Comparison of ENCODE assay signal across 9 mouse cellular contexts in genomic region chr7:97391293-97392078, GRCm38 (mm10). TPM values are rescaled to one million over a fixed set of nuclear protein-coding genes. Genes with fewer than 3 reads are reported as not detected.
DNase-seq lines count a peak whose midpoint lies in the region; ATAC-seq and TF ChIP-seq lines count a peak whose summit lies in the region.
"Had no signal": no experiment of that assay in that cellular context is flagged by ENCODE, and none has a peak within 500 bp of the region (broad histone marks: within the 10 kb centered on the region; RNA-seq: fewer than 3 reads in every experiment).

No protein-coding gene starts in this region.

- H3K9me3 ChIP-seq in forebrain, embryonic 13.5 days (replicated peaks) = no peaks in the 10 kb centered on the region
- H3K9me3 ChIP-seq in neural tube, embryonic 13.5 days = no peaks in the 10 kb centered on the region
- no peaks in the 10 kb centered on the region for H3K9me3 ChIP-seq in intestine, embryonic 15.5 days

- H3K9ac ChIP-seq in forebrain, embryonic 13.5 days = no peak overlapping the region
- no peak overlapping the region for H3K9ac ChIP-seq in neural tube, embryonic 13.5 days
- H3K9ac ChIP-seq in intestine, embryonic 15.5 days = no peak overlapping the region

- no peaks in the 10 kb centered on the region for H3K27me3 ChIP-seq in kidney, adult 2 months (replicated peaks; ENCODE audit: control insufficient read depth, insufficient read depth, low read length)
- H3K27me3 ChIP-seq in forebrain, embryonic 13.5 days = no peaks in the 10 kb centered on the region
- no peaks in the 10 kb centered on the region for H3K27me3 ChIP-seq in neural tube, embryonic 13.5 days
- no peaks in the 10 kb centered on the region for H3K27me3 ChIP-seq in intestine, embryonic 15.5 days (replicated peaks)

- no peak overlapping the region for H3K4me3 ChIP-seq in kidney, adult 2 months (ENCODE audit: insufficient read depth, low read depth, low read length)
- H3K4me3 ChIP-seq in forebrain, embryonic 13.5 days = no peak overlapping the region
- no peak overlapping the region for H3K4me3 ChIP-seq in neural tube, embryonic 13.5 days
- H3K4me3 ChIP-seq in intestine, embryonic 15.5 days (replicated peaks) = no peak overlapping the region

- H3K27ac ChIP-seq in kidney, adult 2 months (ENCODE audit: insufficient read depth, low read depth, low read length) = peak overlapping the region; percentile 24
- H3K27ac ChIP-seq in forebrain, embryonic 13.5 days = peak overlapping the region; percentile 85
- peak overlapping the region; percentile 46; the same call in 1 of the 2 replicates for H3K27ac ChIP-seq in neural tube, embryonic 13.5 days (replicated peaks)
- H3K27ac ChIP-seq in intestine, embryonic 15.5 days = no peak overlapping the region

- no peak for TF ChIP-seq CTCF in kidney, adult 2 months (conservative IDR thresholded peaks at IDR 0.05; ENCODE audit: insufficient read depth, insufficient read length, low read depth, low read length)

- 86% methylated on average over 13 of the region's 13 CpGs for WGBS in kidney, adult 2 months
- WGBS in forebrain, embryonic 13.5 days = 32% methylated on average over 13 of the region's 13 CpGs
- WGBS in neural tube, embryonic 13.5 days = 48% methylated on average over 13 of the region's 13 CpGs
- WGBS in intestine, embryonic 15.5 days = 79% methylated on average over 13 of the region's 13 CpGs

- peak; percentile 95 for ATAC-seq in forebrain, embryonic 13.5 days
- ATAC-seq in neural tube, embryonic 13.5 days (ENCODE audit: low read depth) = peak; percentile 94
- ATAC-seq in intestine, embryonic 15.5 days = no peak
- ATAC-seq in granulocyte monocyte progenitor cell, adult 5-6 weeks (replicated peaks; ENCODE audit: poor library complexity, severe bottlenecking) = no peak

- no peak for TF ChIP-seq POLR2A in kidney, adult 2 months (IDR thresholded peaks at IDR 0.05; ENCODE audit: low read depth, low read length)

- no peaks in the 10 kb centered on the region for H3K4me1 ChIP-seq in kidney, adult 2 months (ENCODE audit: control insufficient read depth, insufficient read depth, low read length)
- H3K4me1 ChIP-seq in forebrain, embryonic 13.5 days = peaks cover 14% of the 10 kb centered on the region; the same call in 1 of the 2 replicates
- peaks cover 12% of the 10 kb centered on the region; the same call in 1 of the 2 replicates for H3K4me1 ChIP-seq in neural tube, embryonic 13.5 days (replicated peaks)
- no peaks in the 10 kb centered on the region for H3K4me1 ChIP-seq in intestine, embryonic 15.5 days (replicated peaks)

- no peak overlapping the region for H3K4me2 ChIP-seq in forebrain, embryonic 13.5 days
- no peak overlapping the region for H3K4me2 ChIP-seq in neural tube, embryonic 13.5 days
- no peak overlapping the region for H3K4me2 ChIP-seq in intestine, embryonic 15.5 days (replicated peaks)

- no peaks in the 10 kb centered on the region for H3K36me3 ChIP-seq in kidney, adult 2 months (ENCODE audit: control insufficient read depth, insufficient read depth, low read length)
- peaks cover 50% of the 10 kb centered on the region for H3K36me3 ChIP-seq in forebrain, embryonic 13.5 days (ENCODE audit: poor library complexity, severe bottlenecking)
- peaks cover 50% of the 10 kb centered on the region for H3K36me3 ChIP-seq in neural tube, embryonic 13.5 days
- peaks cover 29% of the 10 kb centered on the region for H3K36me3 ChIP-seq in intestine, embryonic 15.5 days

- DNase-seq in kidney, adult 2 months = peak; percentile 63
- no peak for DNase-seq in kidney, postnatal 4 days
- DNase-seq in lung, adult 18-20 months = peak; percentile 87 to 92
- DNase-seq in adrenal gland, adult 8-10 months = no peak

RNA-seq across cellular contexts. Expression of gene Ndufc2, which starts 8.3 kb away (rescaled TPM):
- polyA plus RNA-seq in kidney, adult 2 months (2012; rRNA removed) = 300 and 389 TPM in 2 replicates
- 422 and 512 TPM in 2 replicates for polyA plus RNA-seq in forebrain, embryonic 13.5 days (2015; fragmentation: Nextera tagmentation; extraction: Ambion mirVana)
- 431 and 478 TPM in 2 replicates for polyA plus RNA-seq in neural tube, embryonic 13.5 days (2015; fragmentation: Nextera tagmentation; extraction: Ambion mirVana)
- 372 and 444 TPM in 2 replicates for polyA plus RNA-seq in intestine, embryonic 15.5 days (2015; fragmentation: Nextera tagmentation; extraction: Ambion mirVana)
- total RNA-seq in adrenal gland, adult 8-10 months (2022) = 100 to 1,000 TPM; 202 to 264 (median 251) TPM
- total RNA-seq in granulocyte monocyte progenitor cell, adult 5-6 weeks (2014; fragmentation: Nextera tagmentation) = 174 and 187 TPM in 2 replicates
- 357 and 360 TPM in 2 replicates for total RNA-seq in granulocyte monocyte progenitor cell, adult 5-6 weeks (2017)

RNA-seq across cellular contexts. Expression of gene Alg8, which starts 20.1 kb away (rescaled TPM):
- polyA plus RNA-seq in kidney, adult 2 months (2012; rRNA removed) = 9.9 and 10.4 TPM in 2 replicates
- 28.3 and 30.8 TPM in 2 replicates for polyA plus RNA-seq in forebrain, embryonic 13.5 days (2015; fragmentation: Nextera tagmentation; extraction: Ambion mirVana)
- polyA plus RNA-seq in neural tube, embryonic 13.5 days (2015; fragmentation: Nextera tagmentation; extraction: Ambion mirVana) = 16.2 TPM in 2 replicates
- 53.7 and 55.4 TPM in 2 replicates for polyA plus RNA-seq in intestine, embryonic 15.5 days (2015; fragmentation: Nextera tagmentation; extraction: Ambion mirVana)
- 10 to 100 TPM; 11.2 to 18.6 (median 15.8) TPM for total RNA-seq in adrenal gland, adult 8-10 months (2022)
- total RNA-seq in granulocyte monocyte progenitor cell, adult 5-6 weeks (2014; fragmentation: Nextera tagmentation) = 44.2 and 52.0 TPM in 2 replicates
- total RNA-seq in granulocyte monocyte progenitor cell, adult 5-6 weeks (2017) = 23.6 and 42.2 TPM in 2 replicates

RNA-seq across cellular contexts. Expression of gene Thrsp, which starts 26.0 kb away (rescaled TPM):
- polyA plus RNA-seq in kidney, adult 2 months (2012; rRNA removed) = 225 and 246 TPM in 2 replicates
- polyA plus RNA-seq in forebrain, embryonic 13.5 days (2015; fragmentation: Nextera tagmentation; extraction: Ambion mirVana) = 1.4 and 1.7 TPM in 2 replicates
- polyA plus RNA-seq in neural tube, embryonic 13.5 days (2015; fragmentation: Nextera tagmentation; extraction: Ambion mirVana) = 0.99 and 1.5 TPM in 2 replicates
- 0.54 and 0.77 TPM in 2 replicates for polyA plus RNA-seq in intestine, embryonic 15.5 days (2015; fragmentation: Nextera tagmentation; extraction: Ambion mirVana)
- 100 to 1,000 TPM in 3 of 4 experiments, 10 to 100 TPM in 1; 69.8 to 491 (median 335) TPM for total RNA-seq in adrenal gland, adult 8-10 months (2022)
- not detected in 2 replicates for total RNA-seq in granulocyte monocyte progenitor cell, adult 5-6 weeks (2014; fragmentation: Nextera tagmentation)
- total RNA-seq in granulocyte monocyte progenitor cell, adult 5-6 weeks (2017) = not detected in 2 replicates
- total RNA-seq: megakaryocyte, adult 5-6 weeks had no signal

RNA-seq across cellular contexts. Expression of gene Kctd21, which starts 59.4 kb away (rescaled TPM):
- 6.3 and 6.8 TPM in 2 replicates for polyA plus RNA-seq in kidney, adult 2 months (2012; rRNA removed)
- polyA plus RNA-seq in forebrain, embryonic 13.5 days (2015; fragmentation: Nextera tagmentation; extraction: Ambion mirVana) = 5.3 and 6.1 TPM in 2 replicates
- polyA plus RNA-seq in neural tube, embryonic 13.5 days (2015; fragmentation: Nextera tagmentation; extraction: Ambion mirVana) = 6.3 and 9.0 TPM in 2 replicates
- 3.3 and 3.6 TPM in 2 replicates for polyA plus RNA-seq in intestine, embryonic 15.5 days (2015; fragmentation: Nextera tagmentation; extraction: Ambion mirVana)
- 1 to 10 TPM; 8.2 to 10.0 (median 9.0) TPM for total RNA-seq in adrenal gland, adult 8-10 months (2022)
- total RNA-seq in granulocyte monocyte progenitor cell, adult 5-6 weeks (2014; fragmentation: Nextera tagmentation) = 1.3 and 2.1 TPM in 2 replicates
- total RNA-seq in granulocyte monocyte progenitor cell, adult 5-6 weeks (2017) = 0.10 and 1.7 TPM in 2 replicates

RNA-seq across cellular contexts. Expression of gene Kctd14, which starts 59.6 kb away (rescaled TPM):
- polyA plus RNA-seq in kidney, adult 2 months (2012; rRNA removed) = 1.1 and 1.5 TPM in 2 replicates
- 2.4 and 3.3 TPM in 2 replicates for polyA plus RNA-seq in forebrain, embryonic 13.5 days (2015; fragmentation: Nextera tagmentation; extraction: Ambion mirVana)
- 1.2 and 2.2 TPM in 2 replicates for polyA plus RNA-seq in neural tube, embryonic 13.5 days (2015; fragmentation: Nextera tagmentation; extraction: Ambion mirVana)
- 4.5 and 9.0 TPM in 2 replicates for polyA plus RNA-seq in intestine, embryonic 15.5 days (2015; fragmentation: Nextera tagmentation; extraction: Ambion mirVana)
- total RNA-seq in adrenal gland, adult 8-10 months (2022) = 1 to 10 TPM; 1.8 to 4.0 (median 3.0) TPM
- 3.2 and 5.0 TPM in 2 replicates for total RNA-seq in granulocyte monocyte progenitor cell, adult 5-6 weeks (2014; fragmentation: Nextera tagmentation)
- 3.9 TPM in 2 replicates for total RNA-seq in granulocyte monocyte progenitor cell, adult 5-6 weeks (2017)

Comparison
In these comparisons a context has a peak if more than half of its experiments do, and no peak if none do; other contexts are left out.
1. DNase-seq: peak in kidney, adult 2 months (single experiment) and lung, adult 18-20 months (2 of 2); none in kidney, postnatal 4 days (0 of 2) and adrenal gland, adult 8-10 months (single experiment).
2. ATAC-seq: peak in forebrain, embryonic 13.5 days (single experiment) and neural tube, embryonic 13.5 days (single experiment); none in intestine, embryonic 15.5 days (single experiment) and granulocyte monocyte progenitor cell, adult 5-6 weeks (single experiment).
3. RNA of gene Thrsp, which starts 26.0 kb away (polyA plus RNA-seq): 225 to 246 TPM in kidney, adult 2 months; 1.4 to 1.7 TPM in forebrain, embryonic 13.5 days, 0.99 to 1.5 TPM in neural tube, embryonic 13.5 days and 0.54 to 0.77 TPM in intestine, embryonic 15.5 days; every median in the first group is over 10 times any median in the second.